Mouse (Mus musculus) adipocyte (in vitro differentiated cells): ENCODE results near the gene Olfr338.
"Not testable (repeated sequence)": the region's sequence is repeated elsewhere in the genome, so short reads cannot be mapped to it uniquely, and the experiment has no call there.

ENCODE experiments used
- DNase-seq: peaks from one replicate; pipeline ENCODE4 v3.0.0-alpha.2; 2016; ENCODE audit warnings: low spot score

Olfr338 gene

GRCm38 (mm10) chr2:36373219-36373618 is at the start of gene Olfr338:
Gene Olfr338 (plus strand): TSS chr2:36373519.
- DNase-seq = no peak

- DNase-seq = not testable (repeated sequence)
Observed at GRCm38 (mm10) chr2:36415174-36415573, 41.9 kb downstream of the Olfr338 start.

GRCm38 (mm10) chr2:36415591-36415990 is 42.3 kb downstream of the Olfr338 start:
- not testable (repeated sequence) for DNase-seq

GRCm38 (mm10) chr2:36418647-36419046 is 45.3 kb downstream of the Olfr338 start, which contains the start of gene Olfr339:
Gene Olfr339 (plus strand): TSS chr2:36418947.
- DNase-seq = no peak
